Mouse (Mus musculus) heart, postnatal 0 days (tissue): ENCODE measurements around the gene Gpc5. TPM values are rescaled to one million over a fixed set of nuclear protein-coding genes. Genes with fewer than 3 reads are reported as not detected.

Experiments used
- ATAC-seq: fragments of 200-750 bp; cut with Nextera tagmentation; 2 replicates; pipeline ENCODE4 v1.8.0; 2017; ENCODE audit warnings: low read depth, moderate number of reproducible peaks, moderate library complexity; ENCODE audit not compliant: insufficient read depth
- DNase-seq: peaks from one replicate; pipeline ENCODE4 v3.0.0-alpha.2; 2016; ENCODE audit warnings: low spot score
- H3K27ac ChIP-seq: fragments of 300-500 bp; sonication (generic); 2 replicates; pipeline ENCODE4 v1.5.1; 2014; ENCODE audit warnings: low read depth, mild to moderate bottlenecking
- H3K27me3 ChIP-seq: fragments of 300-500 bp; sonication (generic); 2 replicates; pipeline ENCODE4 v1.6.1; 2014; ENCODE audit warnings: low read length, mixed read lengths; ENCODE audit not compliant: control insufficient read depth, insufficient read depth
- H3K36me3 ChIP-seq: fragments of 300-500 bp; sonication (generic); replicated peaks from 2 replicates; pipeline ENCODE4 v1.6.1; 2014; ENCODE audit warnings: low read length, mixed read lengths; ENCODE audit not compliant: control insufficient read depth, insufficient read depth
- H3K4me1 ChIP-seq: fragments of 300-500 bp; sonication (generic); 2 replicates; pipeline ENCODE4 v1.6.1; 2014; ENCODE audit warnings: antibody characterized with exemption; ENCODE audit not compliant: control insufficient read depth, insufficient read depth
- H3K4me2 ChIP-seq: fragments of 300-500 bp; sonication (generic); 2 replicates; pipeline ENCODE4 v1.6.1; 2014; ENCODE audit warnings: low read depth, mild to moderate bottlenecking, low read length, moderate library complexity
- H3K4me3 ChIP-seq: fragments of 300-500 bp; sonication (generic); 2 replicates; pipeline ENCODE4 v1.5.1; 2014; ENCODE audit warnings: low read depth, low read length
- H3K9ac ChIP-seq: fragments of 300-500 bp; sonication (generic); replicated peaks from 2 replicates; pipeline ENCODE4 v1.6.1; 2014; ENCODE audit warnings: low read depth, low read length, mixed read lengths
- H3K9me3 ChIP-seq: fragments of 300-500 bp; sonication (generic); replicated peaks from 2 replicates; pipeline ENCODE4 v1.6.1; 2016; ENCODE audit warnings: low read length; ENCODE audit not compliant: control insufficient read depth
- CTCF ChIP-seq: IDR thresholded peaks from 2 replicates; pipeline ENCODE4 v1.5.1; 2016; ENCODE audit warnings: antibody characterized with exemption, control low read depth, low read depth
- EP300 ChIP-seq: IDR thresholded peaks from 2 replicates; pipeline ENCODE4 v1.6.1; 2016; ENCODE audit warnings: antibody characterized with exemption, low read depth
- WGBS: fragments of 180-500 bp; shearing (Covaris S2); extraction: QIAGEN DNeasy Blood & Tissue Kit; methylation state at CpG from one replicate; pipeline ENCODE4 v1.1.7; 2014; 5-methylcytosine and 5-hydroxymethylcytosine counted together
- polyA plus RNA-seq: library from polyadenylated mRNA; unstranded; fragments of >200 nt; fragmentation: Nextera tagmentation; extraction: Ambion mirVana; gene quantifications from 2 replicates; pipeline ENCODE4 v1.2.1, GENCODE M21; 2015
- total RNA-seq: library from RNA; depleted of rRNA; stranded (reverse); fragments of >200 nt; gene quantifications from 2 replicates; pipeline ENCODE4 v1.2.3, GENCODE M21; 2014; ENCODE audit warnings: low replicate concordance

Gpc5 gene
- total and polyA plus RNA-seq, 2 experiments from 2014 or later, result not detected

GRCm38 (mm10) chr14:115869127-115869526, 777.1 kb downstream of the Gpc5 start:
- 76% methylated on average over 3 of the region's 3 CpGs for WGBS
- no peaks in the 10 kb centered on the region for H3K36me3 ChIP-seq
- no peak overlapping the region for H3K27ac ChIP-seq
- DNase-seq (no peak), ATAC-seq (no peak)
- no peak overlapping the region for H3K4me3 ChIP-seq
- no peaks in the 10 kb centered on the region for H3K27me3 ChIP-seq
- H3K4me1 ChIP-seq, result no peaks in the 10 kb centered on the region
- no peak overlapping the region for H3K9ac ChIP-seq
- no peak overlapping the region for H3K4me2 ChIP-seq
- TF ChIP-seq CTCF (no peak), EP300 (no peak)
- no peaks in the 10 kb centered on the region for H3K9me3 ChIP-seq

GRCm38 (mm10) chr14:115976062-115976461, 884.0 kb downstream of the Gpc5 start:
- DNase-seq (no peak), ATAC-seq (no peak)
- Histone ChIP-seq H3K9me3 (no peaks in the 10 kb centered on the region), H3K27ac (no peak overlapping the region), H3K9ac (no peak overlapping the region), H3K36me3 (no peaks in the 10 kb centered on the region), H3K27me3 (no peaks in the 10 kb centered on the region), H3K4me3 (no peak overlapping the region), H3K4me1 (no peaks in the 10 kb centered on the region), H3K4me2 (no peak overlapping the region)
- WGBS, result 74% methylated on average over 1 of the region's 1 CpGs
- TF ChIP-seq EP300 (no peak), CTCF (no peak)

- ATAC-seq, result no peak
- no peak for DNase-seq
- WGBS, result 11% methylated on average over 2 of the region's 2 CpGs
- no peak overlapping the region for H3K9ac ChIP-seq
- no peak overlapping the region for H3K4me2 ChIP-seq
- no peak overlapping the region for H3K27ac ChIP-seq
- H3K4me3 ChIP-seq, result no peak overlapping the region
- no peaks in the 10 kb centered on the region for H3K9me3 ChIP-seq
- H3K4me1 ChIP-seq, result no peaks in the 10 kb centered on the region
- no peak for TF ChIP-seq EP300
- no peak for TF ChIP-seq CTCF
- H3K36me3 ChIP-seq, result no peaks in the 10 kb centered on the region
- H3K27me3 ChIP-seq, result no peaks in the 10 kb centered on the region
These were observed 887.2 kb downstream of the Gpc5 start for GRCm38 (mm10) chr14:115979233-115979632.

- TF ChIP-seq CTCF, result no peak
- no peak for TF ChIP-seq EP300
- no peak overlapping the region for H3K4me3 ChIP-seq
- no peaks in the 10 kb centered on the region for H3K27me3 ChIP-seq
- H3K36me3 ChIP-seq, result no peaks in the 10 kb centered on the region
- no peak overlapping the region for H3K27ac ChIP-seq
- no peak overlapping the region for H3K9ac ChIP-seq
- ATAC-seq (no peak), DNase-seq (no peak)
- H3K4me1 ChIP-seq, result no peaks in the 10 kb centered on the region
- WGBS, result 26% methylated on average over 2 of the region's 2 CpGs
- no peak overlapping the region for H3K4me2 ChIP-seq
- H3K9me3 ChIP-seq, result no peaks in the 10 kb centered on the region
These were observed 898.7 kb downstream of the Gpc5 start for GRCm38 (mm10) chr14:115990764-115991163.

- ATAC-seq (no peak), DNase-seq (no peak)
- H3K4me2 ChIP-seq, result no peak overlapping the region
- no peaks in the 10 kb centered on the region for H3K4me1 ChIP-seq
- no peak overlapping the region for H3K27ac ChIP-seq
- no peaks in the 10 kb centered on the region for H3K27me3 ChIP-seq
- H3K36me3 ChIP-seq, result no peaks in the 10 kb centered on the region
- WGBS, result 56% methylated on average over 5 of the region's 5 CpGs
- TF ChIP-seq EP300 (no peak), CTCF (no peak)
- no peak overlapping the region for H3K4me3 ChIP-seq
- no peak overlapping the region for H3K9ac ChIP-seq
- no peaks in the 10 kb centered on the region for H3K9me3 ChIP-seq
These were observed 901.6 kb downstream of the Gpc5 start for GRCm38 (mm10) chr14:115993520-115994106.

GRCm38 (mm10) chr14:115998931-115999330, 906.9 kb downstream of the Gpc5 start:
- WGBS, result 68% methylated on average over 4 of the region's 4 CpGs
- no peak for ATAC-seq
- no peak overlapping the region for H3K27ac ChIP-seq
- no peaks in the 10 kb centered on the region for H3K9me3 ChIP-seq
- no peaks in the 10 kb centered on the region for H3K36me3 ChIP-seq
- H3K4me1 ChIP-seq, result no peaks in the 10 kb centered on the region
- no peak for TF ChIP-seq CTCF
- no peak for TF ChIP-seq EP300
- no peak overlapping the region for H3K9ac ChIP-seq
- no peaks in the 10 kb centered on the region for H3K27me3 ChIP-seq
- no peak for DNase-seq
- H3K4me2 ChIP-seq, result no peak overlapping the region
- no peak overlapping the region for H3K4me3 ChIP-seq
